ENCODE assay signal across 8 mouse cellular contexts in genomic region chr6:115803541-115804382, GRCm38 (mm10). TPM values are rescaled to one million over a fixed set of nuclear protein-coding genes. Genes with fewer than 3 reads are reported as not detected.
DNase-seq lines count a peak whose midpoint lies in the region; ATAC-seq and TF ChIP-seq lines count a peak whose summit lies in the region.

No protein-coding gene starts in this region.

- DNase-seq in adrenal gland, postnatal 36 days = peak; percentile 77 to 86
- DNase-seq in liver, adult 2 months (ENCODE audit: extremely low read depth, low read depth, low spot score) = peak; percentile 40
- DNase-seq in neural tube, embryonic 10.5 days (ENCODE audit: extremely low spot score, low spot score) = peak; percentile 57
- DNase-seq in testis, postnatal 10 days (ENCODE audit: low spot score) = peak; percentile 88

- H3K27ac ChIP-seq in embryonic fibroblast, embryonic 13.5 days (ENCODE audit: insufficient read depth, low read length) = no peak overlapping the region
- H3K27ac ChIP-seq in heart, embryonic 11.5 days (ENCODE audit: low read depth, low read length) = 0 out of 2 replicates have a peak overlapping the region, but pooled peaks have one; percentile 25
- peak overlapping the region; percentile 61 for H3K27ac ChIP-seq in kidney, embryonic 15.5 days
- no peak overlapping the region for H3K27ac ChIP-seq in liver, adult 2 months (replicated peaks; ENCODE audit: insufficient read depth, low read depth, low read length)

- no peak overlapping the region for H3K4me2 ChIP-seq in heart, embryonic 11.5 days
- H3K4me2 ChIP-seq in kidney, embryonic 15.5 days = no peak overlapping the region

- H3K4me1 ChIP-seq in embryonic fibroblast, embryonic 13.5 days (ENCODE audit: control insufficient read depth, insufficient read depth, low read length) = 0 out of 2 replicates have a peak, but pooled peaks cover 3% of the 10 kb centered on the region
- H3K4me1 ChIP-seq in heart, embryonic 11.5 days (ENCODE audit: control insufficient read depth, insufficient read depth, low read length) = peaks cover 16% of the 10 kb centered on the region
- H3K4me1 ChIP-seq in kidney, embryonic 15.5 days = peaks cover 26% of the 10 kb centered on the region
- peaks cover 9% of the 10 kb centered on the region for H3K4me1 ChIP-seq in liver, adult 2 months (ENCODE audit: control insufficient read depth, insufficient read depth, low read length)

- peaks cover 56% of the 10 kb centered on the region for H3K36me3 ChIP-seq in heart, embryonic 11.5 days (ENCODE audit: control insufficient read depth, insufficient read depth, low read length)
- H3K36me3 ChIP-seq in kidney, embryonic 15.5 days = peaks cover 86% of the 10 kb centered on the region
- H3K36me3 ChIP-seq in liver, adult 2 months (ENCODE audit: control insufficient read depth, insufficient read depth, low read length) = peaks cover 23% of the 10 kb centered on the region

- H3K9ac ChIP-seq in heart, embryonic 11.5 days (ENCODE audit: low read depth, low read length) = no peak overlapping the region
- no peak overlapping the region for H3K9ac ChIP-seq in kidney, embryonic 15.5 days
- no peak overlapping the region for H3K9ac ChIP-seq in liver, adult 2 months (ENCODE audit: low read depth, low read length)

- peaks cover 8% of the 10 kb centered on the region; the same call in 1 of the 2 replicates for H3K79me2 ChIP-seq in liver, adult 2 months (ENCODE audit: control insufficient read depth, insufficient read depth, low read length)

- H3K27me3 ChIP-seq in heart, embryonic 11.5 days (ENCODE audit: control insufficient read depth, insufficient read depth, low read length) = no peaks in the 10 kb centered on the region
- H3K27me3 ChIP-seq in kidney, embryonic 15.5 days = no peaks in the 10 kb centered on the region
- H3K27me3 ChIP-seq in liver, adult 2 months (ENCODE audit: control insufficient read depth, insufficient read depth, low read length) = no peaks in the 10 kb centered on the region

- H3K9me3 ChIP-seq in heart, embryonic 11.5 days (replicated peaks; ENCODE audit: control insufficient read depth, low read length) = no peaks in the 10 kb centered on the region
- H3K9me3 ChIP-seq in kidney, embryonic 15.5 days (replicated peaks) = no peaks in the 10 kb centered on the region

- ATAC-seq in CD4-positive, CD25-positive, alpha-beta regulatory T cell, adult 4 months = peak; percentile 44
- ATAC-seq in heart, embryonic 11.5 days (replicated peaks; ENCODE audit: insufficient number of reproducible peaks, low FRiP score, low TSS enrichment) = 0 out of 2 replicates have a peak, but pooled peaks have one; percentile 19
- peak; percentile 62 for ATAC-seq in kidney, embryonic 15.5 days (replicated peaks; ENCODE audit: low FRiP score)

- TF ChIP-seq POLR2A in embryonic fibroblast, embryonic 13.5 days (IDR thresholded peaks at IDR 0.05; ENCODE audit: low read depth, low read length) = peak; percentile 34; the same call in 1 of the 2 replicates
- no peak for TF ChIP-seq POLR2A in liver, adult 2 months (IDR thresholded peaks at IDR 0.05; ENCODE audit: extremely low read depth, insufficient read depth, low read length)

- 42% methylated on average over 16 of the region's 16 CpGs for WGBS in heart, embryonic 11.5 days (ENCODE audit: insufficient replicate concordance)
- 48% methylated on average over 16 of the region's 16 CpGs for WGBS in kidney, embryonic 15.5 days
- WGBS in liver, adult 2 months = 59% methylated on average over 16 of the region's 16 CpGs

- no peak overlapping the region for H3K4me3 ChIP-seq in embryonic fibroblast, embryonic 13.5 days (ENCODE audit: insufficient read depth, low read length)
- no peak overlapping the region for H3K4me3 ChIP-seq in heart, embryonic 11.5 days (ENCODE audit: low read depth, low read length)
- no peak overlapping the region for H3K4me3 ChIP-seq in kidney, embryonic 15.5 days (replicated peaks)
- H3K4me3 ChIP-seq in liver, adult 2 months (ENCODE audit: insufficient read depth, low read depth, low read length) = no peak overlapping the region

- peak; percentile 75; the same call in 1 of the 2 replicates for TF ChIP-seq CTCF in embryonic fibroblast, embryonic 13.5 days (IDR thresholded peaks at IDR 0.05; ENCODE audit: borderline replicate concordance, insufficient read depth, low read length)
- TF ChIP-seq CTCF in liver, adult 2 months (IDR thresholded peaks at IDR 0.05; ENCODE audit: low read depth, low read length) = peak; percentile 68

RNA-seq across cellular contexts. Expression of gene Rpl32, which starts 4.8 kb away (rescaled TPM):
- 1,000 to 10,000 TPM; 6,591 to 8,533 TPM for polyA plus RNA-seq in CD4-positive, CD25-positive, alpha-beta regulatory T cell, adult 4 months (2017; shearing (Covaris generic))
- 1,000 to 10,000 TPM; 1,143 to 1,221 TPM for total RNA-seq in adrenal gland, postnatal 36 days (2021)
- polyA plus RNA-seq in embryonic fibroblast, embryonic 13.5 days (2011; ENCODE audit: insufficient read length, low read depth, missing spikeins) = 2,350 and 2,369 TPM in 2 replicates
- polyA plus RNA-seq in heart, embryonic 11.5 days (2014; fragmentation: Nextera tagmentation; extraction: Ambion mirVana) = 1,431 and 1,576 TPM in 2 replicates
- 2,232 and 2,490 TPM in 2 replicates for polyA plus RNA-seq in kidney, embryonic 15.5 days (2015; fragmentation: Nextera tagmentation; extraction: Ambion mirVana)
- total RNA-seq in liver, adult 2 months (2014; rRNA removed) = 1,017 and 1,033 TPM in 2 replicates
- 177 and 193 TPM in 2 replicates for polyA plus RNA-seq in liver, adult 2 months (2012; rRNA removed)

RNA-seq across cellular contexts. Expression of gene Cand2, which starts 29.4 kb away (rescaled TPM):
- polyA plus RNA-seq in CD4-positive, CD25-positive, alpha-beta regulatory T cell, adult 4 months (2017; shearing (Covaris generic)) = 1 to 10 TPM; 3.7 to 4.5 TPM
- 10 to 100 TPM; 10.4 to 12.7 TPM for total RNA-seq in adrenal gland, postnatal 36 days (2021)
- polyA plus RNA-seq in embryonic fibroblast, embryonic 13.5 days (2011; ENCODE audit: insufficient read length, low read depth, missing spikeins) = 12.0 and 12.3 TPM in 2 replicates
- polyA plus RNA-seq in heart, embryonic 11.5 days (2014; fragmentation: Nextera tagmentation; extraction: Ambion mirVana) = 38.8 and 50.8 TPM in 2 replicates
- 35.2 and 37.4 TPM in 2 replicates for polyA plus RNA-seq in kidney, embryonic 15.5 days (2015; fragmentation: Nextera tagmentation; extraction: Ambion mirVana)
- 0.18 and 0.40 TPM in 2 replicates for total RNA-seq in liver, adult 2 months (2014; rRNA removed)
- 0.25 and 0.57 TPM in 2 replicates for polyA plus RNA-seq in liver, adult 2 months (2012; rRNA removed)

RNA-seq across cellular contexts. Expression of gene Efcab12, which starts 34.5 kb away (rescaled TPM):
- under 1 TPM in 1 of 2 experiments, not detected in 1; 0.20 TPM for polyA plus RNA-seq in CD4-positive, CD25-positive, alpha-beta regulatory T cell, adult 4 months (2017; shearing (Covaris generic))
- under 1 TPM; 0.36 to 0.86 TPM for total RNA-seq in adrenal gland, postnatal 36 days (2021)
- polyA plus RNA-seq in embryonic fibroblast, embryonic 13.5 days (2011; ENCODE audit: insufficient read length, low read depth, missing spikeins) = 0.19 and 0.20 TPM in 2 replicates
- 0.50 and 0.63 TPM in 2 replicates for polyA plus RNA-seq in heart, embryonic 11.5 days (2014; fragmentation: Nextera tagmentation; extraction: Ambion mirVana)
- polyA plus RNA-seq in kidney, embryonic 15.5 days (2015; fragmentation: Nextera tagmentation; extraction: Ambion mirVana) = 1.8 TPM in 2 replicates
- 0.07 and 0.09 TPM in 2 replicates for total RNA-seq in liver, adult 2 months (2014; rRNA removed)
- 0.05 and 0.11 TPM in 2 replicates for polyA plus RNA-seq in liver, adult 2 months (2012; rRNA removed)

RNA-seq across cellular contexts. Expression of gene Tmem40, which starts 41.6 kb away (rescaled TPM):
- polyA plus RNA-seq in CD4-positive, CD25-positive, alpha-beta regulatory T cell, adult 4 months (2017; shearing (Covaris generic)) = not detected
- under 1 TPM in 1 of 2 experiments, not detected in 1; 0.33 TPM for total RNA-seq in adrenal gland, postnatal 36 days (2021)
- polyA plus RNA-seq in embryonic fibroblast, embryonic 13.5 days (2011; ENCODE audit: insufficient read length, low read depth, missing spikeins) = 1.6 and 2.0 TPM in 2 replicates
- polyA plus RNA-seq in heart, embryonic 11.5 days (2014; fragmentation: Nextera tagmentation; extraction: Ambion mirVana) = 4.2 and 4.4 TPM in 2 replicates
- 1.8 and 2.2 TPM in 2 replicates for polyA plus RNA-seq in kidney, embryonic 15.5 days (2015; fragmentation: Nextera tagmentation; extraction: Ambion mirVana)
- total RNA-seq in liver, adult 2 months (2014; rRNA removed) = not detected in 2 replicates
- 0.10 TPM in 1 of 2 replicates, not detected in the other for polyA plus RNA-seq in liver, adult 2 months (2012; rRNA removed)

RNA-seq across cellular contexts. Expression of gene Mbd4, which starts 49.4 kb away (rescaled TPM):
- polyA plus RNA-seq in CD4-positive, CD25-positive, alpha-beta regulatory T cell, adult 4 months (2017; shearing (Covaris generic)) = 10 to 100 TPM in 1 of 2 experiments, 1 to 10 TPM in 1; 9.8 to 14.9 TPM
- total RNA-seq in adrenal gland, postnatal 36 days (2021) = 1 to 10 TPM; 2.4 to 2.6 TPM
- polyA plus RNA-seq in embryonic fibroblast, embryonic 13.5 days (2011; ENCODE audit: insufficient read length, low read depth, missing spikeins) = 5.9 and 6.4 TPM in 2 replicates
- polyA plus RNA-seq in heart, embryonic 11.5 days (2014; fragmentation: Nextera tagmentation; extraction: Ambion mirVana) = 12.5 and 14.6 TPM in 2 replicates
- polyA plus RNA-seq in kidney, embryonic 15.5 days (2015; fragmentation: Nextera tagmentation; extraction: Ambion mirVana) = 21.3 and 21.7 TPM in 2 replicates
- total RNA-seq in liver, adult 2 months (2014; rRNA removed) = 1.1 and 1.8 TPM in 2 replicates
- polyA plus RNA-seq in liver, adult 2 months (2012; rRNA removed) = 0.21 and 0.31 TPM in 2 replicates

Comparison
In these comparisons a context has a peak if more than half of its experiments do, and no peak if none do; other contexts are left out.
1. H3K27ac ChIP-seq: peak in heart, embryonic 11.5 days (single experiment) and kidney, embryonic 15.5 days (single experiment); none in embryonic fibroblast, embryonic 13.5 days (single experiment) and liver, adult 2 months (single experiment).
2. Peak in every context shown above with its lines, with median percentiles within 50 percentile points of each other: ATAC-seq and DNase-seq.